Mouse (Mus musculus) regulatory T cell (primary cell): ENCODE results near the gene Pdzd2.

Experiments
- in situ Hi-C: fragments of 300-600 bp; cut with MboI, MseI; formaldehyde crosslinking; loops from one replicate; pipeline ENCODE4 v1.15.1; 2025; ENCODE audit warnings: high pct_unique_total_duplicates

Pdzd2 gene

DNA sequence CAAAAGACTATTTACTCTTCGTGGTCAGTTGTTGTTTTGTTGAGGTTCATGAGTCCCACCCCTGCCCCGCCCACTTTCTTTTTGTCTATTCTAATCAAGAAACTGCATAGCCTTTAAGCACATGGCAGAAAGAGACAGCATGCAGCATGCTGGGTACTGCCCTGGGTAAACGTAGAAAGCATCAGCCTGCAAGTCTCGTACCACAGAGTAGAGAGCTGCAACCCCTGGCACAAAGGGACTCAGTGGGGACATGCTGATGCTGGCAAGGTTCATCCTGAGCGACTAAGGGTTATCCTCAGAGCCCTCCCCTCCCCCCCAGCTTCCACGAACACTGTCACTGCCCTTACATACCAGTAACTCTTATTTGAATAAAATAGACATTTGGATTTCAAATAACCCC is 114.2 kb downstream of the Pdzd2 start:
- in situ Hi-C loops, result no loop called here

DNA sequence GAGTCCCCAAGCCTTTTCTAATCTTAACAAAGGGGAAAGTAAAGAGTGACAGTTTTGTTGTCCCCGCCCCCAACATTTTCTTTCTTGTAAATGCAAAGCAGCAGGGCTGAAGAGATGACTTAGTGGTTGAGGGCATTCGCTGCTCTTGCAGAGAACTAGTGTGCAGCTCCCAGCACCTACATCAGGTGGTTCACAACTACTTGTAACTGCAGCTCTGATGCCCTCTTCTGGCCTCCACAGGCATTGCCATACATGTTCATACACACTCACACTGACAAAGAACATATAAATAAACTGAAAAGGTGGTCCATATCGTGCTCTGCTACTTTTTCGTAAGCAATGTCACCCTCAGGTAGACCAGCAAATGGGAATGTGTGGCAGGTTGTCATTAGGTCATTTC is 116.2 kb downstream of the Pdzd2 start:
- in situ Hi-C loops, result no loop called here

DNA sequence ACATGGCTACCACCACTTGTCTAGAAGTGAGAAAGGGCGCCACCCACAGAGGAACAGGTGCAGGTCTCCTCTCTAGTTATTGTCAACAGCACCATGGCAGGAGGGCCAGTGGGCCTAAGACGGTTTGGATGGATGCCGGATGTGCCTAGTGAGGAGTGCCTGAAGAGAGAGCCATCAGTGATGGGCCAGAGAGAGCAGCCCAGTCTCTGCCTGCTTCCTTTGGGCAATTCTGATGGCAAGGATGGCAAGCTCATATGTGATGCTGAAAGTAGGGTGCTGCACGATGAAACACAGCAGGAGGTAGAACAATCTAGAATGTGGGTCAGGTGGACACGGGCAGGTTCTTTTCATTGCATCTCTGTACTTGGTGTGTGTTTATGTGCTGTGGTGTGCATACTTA is 117.0 kb downstream of the Pdzd2 start:
- in situ Hi-C loops, result no loop called here

DNA sequence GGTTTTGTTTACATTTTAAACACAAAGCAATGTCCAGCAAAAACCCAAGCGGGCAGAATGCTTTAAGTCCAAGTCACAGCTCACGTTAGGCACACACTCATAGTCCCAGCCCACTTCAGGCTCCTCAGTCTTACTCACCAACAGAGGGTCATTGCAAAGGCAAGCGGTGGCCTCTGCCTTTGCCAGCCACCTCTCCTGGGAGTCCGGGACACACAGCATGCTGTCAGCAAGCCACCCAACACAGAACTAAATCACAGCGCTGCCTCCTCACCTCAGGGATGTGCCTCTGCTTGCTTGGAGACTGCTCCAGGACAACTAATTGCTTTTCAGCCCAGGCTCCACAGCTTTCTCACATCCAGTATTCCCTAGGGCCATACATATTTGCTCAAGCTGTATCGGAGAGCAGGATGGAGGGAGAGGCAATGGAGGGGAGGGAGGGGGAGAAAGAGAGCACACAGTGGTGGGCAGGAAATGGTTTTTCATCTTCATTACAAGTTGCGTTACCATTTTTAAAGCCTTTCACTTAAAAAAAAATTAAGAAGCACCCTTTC is 117.6 kb downstream of the Pdzd2 start:
- in situ Hi-C loops, result no loop called here

DNA sequence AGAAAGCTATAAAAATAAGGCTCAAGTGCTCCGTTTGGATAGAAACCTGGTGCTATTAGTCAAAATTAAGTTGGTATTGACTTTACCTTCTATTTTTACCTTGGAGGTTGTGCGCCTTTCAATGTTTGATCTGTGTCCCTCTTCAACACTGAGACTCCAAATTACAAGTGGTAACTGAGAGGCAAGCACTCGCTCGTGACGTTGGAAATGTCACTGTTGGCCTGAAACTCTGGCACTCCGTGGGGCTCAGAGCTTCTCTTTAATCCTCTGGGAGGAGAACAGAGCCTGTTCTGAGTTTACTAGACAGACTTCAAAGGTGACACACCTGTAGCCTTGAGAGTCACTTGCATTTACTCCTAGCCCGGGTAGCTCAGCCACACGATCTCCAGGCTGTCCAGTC is 120.5 kb downstream of the Pdzd2 start:
- in situ Hi-C loops, result no loop called here

DNA sequence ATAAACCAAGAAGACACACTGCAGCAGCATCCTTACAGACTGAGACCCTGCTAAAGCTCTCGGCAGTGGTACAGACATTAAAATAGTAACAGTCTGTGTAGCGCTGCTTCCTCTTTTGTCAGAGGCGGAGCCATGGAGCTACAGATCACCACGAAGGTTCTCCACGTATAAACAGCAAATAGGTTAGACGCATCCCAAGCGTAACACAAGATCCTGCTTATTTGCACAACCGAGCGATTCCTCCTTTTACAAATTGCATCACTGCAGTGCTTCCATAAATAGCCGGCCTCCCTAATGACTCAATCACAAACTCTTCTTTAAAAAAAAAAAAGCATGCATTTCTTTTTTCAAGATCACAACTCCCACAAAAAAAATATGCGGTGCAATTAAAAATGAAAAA is 122.1 kb downstream of the Pdzd2 start:
- in situ Hi-C loops, result no loop called here

DNA sequence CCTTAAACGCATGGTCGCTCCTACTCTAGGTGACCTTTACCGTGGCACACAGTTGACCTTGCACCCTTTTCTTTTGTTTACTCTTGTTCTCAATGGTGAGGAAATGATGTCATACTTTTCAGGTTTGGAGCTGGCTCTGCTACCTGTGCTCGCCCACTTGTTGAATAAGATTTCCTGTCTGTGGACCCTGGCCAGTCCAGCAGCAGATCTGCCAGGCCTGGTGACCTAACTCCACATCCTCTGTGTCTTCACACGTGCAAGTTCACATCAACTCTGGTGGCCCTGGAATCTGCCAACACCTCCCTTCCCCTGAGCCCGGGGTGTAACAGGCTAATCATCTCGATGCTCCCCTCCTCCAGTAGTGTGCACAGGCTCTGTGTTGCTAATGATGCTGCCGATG is 122.5 kb downstream of the Pdzd2 start:
- in situ Hi-C loops, result no loop called here

DNA sequence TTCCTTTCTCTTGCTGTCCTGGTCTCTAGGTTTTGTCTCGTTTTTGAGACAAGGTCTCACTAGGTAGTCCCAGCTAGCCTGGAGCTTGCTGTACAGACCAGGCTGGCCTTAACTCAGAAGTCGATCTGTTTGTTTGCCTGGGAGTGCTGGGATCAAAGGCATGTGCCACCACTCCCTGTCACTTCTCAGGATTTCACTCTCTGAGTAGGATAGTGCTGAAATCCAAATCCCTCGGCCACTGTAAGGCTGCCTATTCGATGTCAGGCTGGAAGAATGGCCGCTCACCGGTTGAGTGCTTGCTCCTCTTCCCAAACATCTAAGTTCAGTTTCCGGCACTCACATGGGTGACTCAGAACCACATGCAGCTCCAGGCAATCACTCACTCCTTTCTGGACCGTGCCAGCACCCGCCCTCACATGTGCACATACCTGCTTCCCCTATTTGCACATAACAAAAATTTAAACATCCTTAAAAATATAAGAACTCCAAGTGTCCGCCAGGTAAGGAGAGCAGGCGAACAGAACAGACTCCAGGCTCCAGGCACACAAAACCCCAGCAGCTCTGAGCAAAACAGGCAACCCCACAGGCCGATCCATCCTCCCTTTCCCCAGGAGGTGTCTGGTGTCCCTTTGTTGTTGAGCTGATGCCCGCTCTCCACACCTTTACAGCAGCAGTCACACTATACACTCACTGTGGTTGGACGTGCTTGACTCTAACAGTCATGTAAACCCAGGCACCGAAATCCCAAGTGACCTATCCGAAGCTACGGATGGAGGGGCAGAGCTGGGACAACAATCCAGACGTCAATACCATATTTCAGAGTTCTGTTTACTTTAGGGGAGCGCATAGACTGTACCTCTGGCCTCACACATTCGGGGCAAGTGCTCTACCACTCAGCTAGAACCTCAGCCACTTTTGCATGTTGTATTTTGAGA is 124.5 kb downstream of the Pdzd2 start:
- in situ Hi-C loops, result no loop called here

DNA sequence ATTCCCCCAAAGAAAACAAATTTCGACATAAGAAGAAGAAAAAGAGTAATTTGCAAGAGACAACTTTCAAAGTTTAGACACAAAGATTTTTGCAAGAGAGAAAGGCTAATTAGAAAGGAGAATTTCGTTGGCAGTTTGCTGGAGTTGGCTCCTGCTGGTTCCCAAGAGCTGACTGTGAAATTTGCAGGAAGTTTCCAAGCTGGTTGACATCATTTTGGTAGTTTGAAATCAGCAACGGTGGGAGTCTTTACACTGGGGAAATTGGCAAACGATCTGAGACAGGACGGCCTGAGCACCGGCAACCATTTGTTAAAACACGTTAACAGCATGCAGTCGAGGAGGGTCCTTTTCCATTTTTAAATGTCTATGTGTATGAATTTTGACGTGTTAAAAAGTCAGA is 125.7 kb downstream of the Pdzd2 start:
- in situ Hi-C loops, result no loop called here

DNA sequence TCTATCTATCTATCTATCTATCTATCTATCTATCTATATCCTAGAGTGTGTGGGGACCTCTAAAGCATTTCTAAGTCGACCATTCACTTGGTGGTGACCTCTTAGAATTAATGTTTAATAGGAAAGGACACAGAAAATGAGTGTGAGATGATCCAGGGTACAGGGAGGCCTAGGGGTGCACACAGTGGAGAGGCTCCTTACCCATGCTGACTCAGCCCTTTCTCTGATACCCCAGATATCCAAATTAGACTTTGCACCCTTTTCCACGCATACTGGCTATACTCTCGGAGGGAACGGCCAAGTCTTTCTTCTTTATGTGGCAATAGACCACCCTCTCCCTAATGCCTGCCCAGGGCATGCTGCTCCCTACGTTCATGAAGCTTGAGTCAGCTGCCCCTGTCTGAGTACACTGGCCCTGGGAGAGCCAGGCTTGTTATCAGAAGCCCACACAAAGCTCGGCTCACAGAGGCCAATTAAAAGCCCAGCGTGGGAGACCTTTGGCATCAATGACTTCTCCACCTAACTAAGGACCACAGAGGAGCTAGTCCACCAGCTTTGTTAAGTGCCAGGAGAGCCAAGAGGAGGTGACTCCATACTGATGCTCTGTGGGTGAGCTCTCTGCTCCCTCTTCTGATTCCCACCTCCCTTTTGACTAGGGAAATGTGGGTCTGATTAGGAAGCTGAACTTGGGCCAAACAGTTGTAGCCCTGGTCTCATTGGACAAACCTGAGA is 126.6 kb downstream of the Pdzd2 start:
- in situ Hi-C loops, result no loop called here

DNA sequence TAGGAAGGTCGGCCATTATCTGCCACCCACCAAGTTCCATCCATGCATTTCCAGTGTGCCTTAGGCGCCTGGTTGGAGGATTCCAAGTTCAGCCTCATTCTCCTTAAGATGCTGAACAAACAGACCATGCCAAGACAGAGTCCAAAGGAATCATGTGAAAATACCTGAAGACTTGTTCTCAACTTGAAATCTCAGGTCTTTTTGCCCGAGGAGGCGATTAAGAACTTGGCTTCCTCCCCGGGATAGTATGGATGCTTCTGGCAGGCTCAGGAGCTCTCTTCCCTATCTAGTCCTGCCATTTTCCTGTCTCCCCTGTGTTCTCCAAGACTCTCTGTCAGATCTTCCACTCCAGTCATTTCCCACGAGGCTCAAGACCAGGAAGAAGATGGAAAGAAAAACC is 131.6 kb downstream of the Pdzd2 start:
- in situ Hi-C loops, result no loop called here

DNA sequence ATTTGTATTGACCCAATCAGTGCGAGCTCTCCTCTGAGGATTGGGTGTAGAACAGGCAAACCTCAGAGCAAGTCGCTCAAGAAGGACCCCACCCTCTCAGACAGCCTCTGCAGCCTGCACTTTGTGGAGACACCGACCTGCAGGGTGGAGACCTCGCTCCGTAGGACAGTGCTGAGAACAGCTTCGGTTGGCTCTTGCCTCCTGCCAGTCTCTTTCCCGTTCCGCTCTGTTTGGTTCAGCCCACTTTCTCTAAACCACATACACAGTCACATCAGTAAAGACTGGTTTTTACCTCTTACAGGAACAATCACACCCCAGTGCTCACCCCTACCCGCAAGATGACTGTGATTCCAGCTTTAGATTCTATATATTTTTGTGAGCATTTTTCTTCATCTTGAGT is 133.4 kb downstream of the Pdzd2 start:
- in situ Hi-C loops, result no loop called here

DNA sequence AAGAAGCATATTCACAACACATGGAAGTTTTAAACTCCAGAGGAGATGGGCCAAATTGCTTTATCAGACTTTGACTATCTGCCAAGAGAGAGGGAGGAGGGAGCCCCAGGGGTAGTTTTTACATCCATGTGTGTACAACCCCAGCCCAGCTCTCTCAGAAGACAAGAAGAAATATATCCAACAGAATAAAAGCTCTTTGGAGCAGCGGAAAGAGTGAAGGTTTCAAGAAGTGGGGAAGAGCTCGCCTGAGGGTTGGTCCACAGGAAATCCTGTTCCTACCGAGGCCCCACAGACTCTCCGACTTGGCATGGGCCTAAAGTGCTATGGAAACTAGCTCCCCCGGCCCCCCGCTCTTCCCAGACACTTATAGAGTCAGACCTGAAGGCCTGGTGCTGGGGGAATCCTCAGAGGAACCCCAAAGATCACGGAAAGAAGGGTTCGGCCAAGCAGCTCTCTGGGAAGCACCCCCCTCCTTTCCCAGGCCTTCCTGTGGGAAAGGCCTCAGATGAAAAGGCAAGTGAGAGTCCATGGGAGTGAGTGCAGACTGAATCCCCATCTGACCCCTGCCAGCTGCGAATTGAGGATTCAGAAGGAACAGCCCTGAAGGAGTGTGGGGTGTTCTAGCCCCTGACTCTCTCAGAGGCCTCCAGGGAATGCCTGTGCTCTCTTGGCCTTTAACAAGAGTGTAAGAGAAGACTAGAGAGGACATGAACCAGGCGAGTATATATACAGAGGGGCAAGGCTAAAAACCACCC is 134.3 kb downstream of the Pdzd2 start:
- in situ Hi-C loops, result no loop called here

DNA sequence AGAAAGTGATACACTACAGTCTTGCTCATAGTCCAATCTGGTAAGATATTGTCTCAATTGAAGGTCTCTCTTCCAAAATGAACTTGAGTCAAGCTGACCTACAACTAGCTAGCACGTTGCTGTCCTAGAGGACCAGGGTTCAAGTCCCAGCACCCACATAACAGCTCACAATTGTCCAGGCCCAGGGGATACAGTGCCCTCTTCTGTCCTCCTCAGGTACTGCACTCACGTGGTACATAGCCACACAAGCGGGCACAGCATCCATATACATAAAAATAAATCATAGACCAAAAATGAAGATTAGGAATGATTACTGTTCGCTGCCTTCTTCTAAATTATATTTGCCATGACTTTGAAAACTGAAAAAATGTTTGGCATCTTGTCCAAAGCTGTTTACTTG is 136.1 kb downstream of the Pdzd2 start:
- in situ Hi-C loops, result no loop called here

DNA sequence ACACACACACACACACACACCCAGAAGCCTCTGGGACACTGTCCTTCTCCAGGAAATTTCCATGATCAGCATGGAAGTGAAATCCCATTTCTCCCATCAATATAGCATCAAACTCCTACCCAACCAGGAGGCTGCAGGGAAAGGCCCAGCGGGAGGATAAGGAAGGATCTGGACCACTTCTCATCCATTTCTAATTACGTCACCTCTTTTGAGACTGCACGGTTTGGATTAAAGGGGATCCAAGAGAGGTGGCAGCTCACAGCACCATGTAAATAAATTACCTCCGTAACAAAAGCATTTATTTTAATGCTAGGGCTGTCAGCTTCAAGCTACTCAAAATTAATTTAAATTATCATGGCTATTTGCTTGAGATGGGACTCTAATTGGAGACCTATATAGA is 146.6 kb downstream of the Pdzd2 start:
- in situ Hi-C loops, result no loop called here

DNA sequence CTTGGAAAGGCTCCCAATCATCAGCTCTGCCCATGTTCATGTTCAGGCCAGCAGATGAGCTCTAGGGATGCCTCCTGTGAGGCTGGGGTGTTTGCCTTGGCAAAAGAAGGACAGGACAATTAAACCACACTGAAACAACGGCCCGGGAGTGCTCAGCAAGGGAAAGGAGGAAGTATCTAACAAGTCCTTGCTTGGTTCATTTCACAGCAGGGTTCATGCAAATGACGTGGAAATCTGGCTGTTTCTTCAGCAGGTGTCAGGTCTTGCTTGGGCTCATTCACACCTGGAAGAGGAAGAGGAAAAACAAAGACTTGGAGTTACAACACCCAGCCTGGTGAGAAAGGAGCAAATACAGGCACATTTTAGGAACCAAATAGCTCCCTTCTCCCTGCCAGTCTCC is 147.1 kb downstream of the Pdzd2 start:
- in situ Hi-C loops, result no loop called here

DNA sequence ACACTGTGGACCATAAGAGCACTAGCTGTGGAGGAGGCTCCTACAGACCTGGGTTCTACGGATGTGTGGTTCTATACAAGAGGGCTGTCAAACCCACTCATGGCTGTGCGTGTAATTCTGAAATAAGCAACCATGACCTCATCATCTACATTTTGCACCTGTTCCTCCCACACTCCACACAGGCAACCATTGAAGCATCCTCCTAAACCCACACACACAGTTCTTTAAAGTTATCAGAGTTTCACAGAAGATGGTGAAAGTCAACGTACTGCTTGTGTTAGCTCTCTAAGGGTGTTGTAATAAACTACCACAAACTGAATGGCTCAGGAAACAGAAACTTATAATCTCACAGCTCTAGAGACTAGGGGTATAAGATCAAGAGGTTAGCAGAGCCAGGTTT is 151.1 kb downstream of the Pdzd2 start:
- in situ Hi-C loops, result loop anchor here (5.0 kb wide), 1 partner anchor 204 kb away; no protein-coding TSS in a partner anchor

DNA sequence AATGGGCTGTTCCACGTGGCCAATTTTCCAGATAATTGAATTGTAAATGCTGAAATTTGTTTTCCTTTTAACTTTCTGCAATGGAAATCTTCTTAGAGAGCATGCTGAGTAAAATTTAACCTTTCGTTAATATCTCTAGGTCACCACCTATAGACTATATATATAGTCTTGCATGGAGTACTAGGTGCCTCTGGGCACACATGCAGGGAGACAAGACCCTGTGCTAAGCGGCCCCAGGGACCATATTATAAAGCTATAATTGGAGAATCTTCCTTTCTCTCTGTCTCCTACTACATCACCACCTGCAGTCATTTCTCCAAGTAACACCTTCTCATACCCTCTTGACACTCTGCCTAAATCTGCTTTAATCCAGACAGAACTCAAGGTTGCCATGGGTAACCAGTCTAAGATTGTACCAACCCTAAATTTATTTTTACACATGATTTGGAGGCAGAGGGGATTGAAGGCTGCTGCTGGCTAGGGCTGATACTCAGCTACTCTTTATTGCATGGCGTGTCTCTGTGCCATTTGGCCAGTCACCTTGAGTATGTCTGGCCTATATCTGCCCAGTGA is 152.8 kb downstream of the Pdzd2 start:
- in situ Hi-C loops, result loop anchor here (5.0 kb wide), 1 partner anchor 205 kb away; no protein-coding TSS in a partner anchor

DNA sequence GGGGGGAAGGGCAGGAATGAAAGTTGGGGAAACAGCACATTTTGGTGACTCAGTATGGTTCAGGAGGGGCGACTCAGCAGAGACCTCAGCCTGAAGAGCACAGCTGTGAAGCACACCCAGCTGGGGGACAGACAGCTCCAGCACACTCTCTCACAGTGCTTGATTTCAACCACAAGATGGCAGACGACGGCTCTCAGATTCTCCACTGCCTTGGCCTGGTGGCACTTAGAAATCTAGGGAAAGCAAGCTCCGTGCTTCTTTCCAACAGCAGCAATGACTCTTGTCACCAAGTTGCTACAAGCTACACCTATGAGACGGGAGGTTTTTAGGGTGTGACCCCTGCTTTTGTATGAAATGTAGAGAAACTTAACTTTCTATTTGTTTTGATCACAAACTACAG is 153.6 kb downstream of the Pdzd2 start:
- in situ Hi-C loops, result loop anchor here (5.0 kb wide), 1 partner anchor 206 kb away; no protein-coding TSS in a partner anchor

DNA sequence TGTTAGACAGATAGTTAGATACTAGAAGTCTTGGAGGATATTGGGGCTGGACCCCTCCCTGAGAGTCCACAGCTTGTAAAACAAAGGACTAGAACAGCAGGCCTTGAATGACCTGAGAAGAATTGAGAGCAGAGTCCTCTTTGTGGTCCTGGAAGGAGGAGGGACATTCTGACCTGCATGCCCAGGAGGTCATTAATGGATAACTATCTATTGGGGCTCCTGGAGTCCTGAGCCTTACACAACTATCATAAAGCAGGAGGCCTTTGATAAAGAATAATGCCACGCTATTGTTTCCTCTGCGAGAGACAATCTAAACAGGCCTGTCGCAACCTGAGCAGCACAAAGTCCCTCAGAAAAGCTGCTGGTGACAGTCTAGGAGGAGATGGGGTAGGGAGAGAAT is 156.7 kb downstream of the Pdzd2 start:
- in situ Hi-C loops, result no loop called here

DNA sequence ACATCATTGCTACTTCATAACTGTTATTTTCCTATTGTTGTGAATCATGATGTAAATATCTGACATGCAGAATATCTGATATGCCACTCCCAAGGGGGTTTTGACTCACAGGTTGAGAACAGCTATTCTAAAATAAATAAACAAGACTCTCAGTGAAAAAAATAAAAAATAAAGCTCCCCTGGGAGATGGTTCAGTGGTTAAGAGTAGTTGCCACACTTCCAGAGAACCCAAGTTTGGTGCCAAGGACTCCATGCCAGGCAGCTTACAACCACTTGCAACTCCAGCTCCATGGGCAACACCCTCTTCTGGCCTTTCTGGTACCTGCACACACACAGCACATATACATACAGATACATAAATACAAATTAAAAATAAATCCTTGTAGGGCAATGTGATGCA is 157.3 kb downstream of the Pdzd2 start:
- in situ Hi-C loops, result no loop called here
